Mouse (Mus musculus): ENCODE results near the gene Asb17.
"Not testable (repeated sequence)": the region's sequence is repeated elsewhere in the genome, so short reads cannot be mapped to it uniquely, and the experiment has no call there.

Asb17 gene

DNA sequence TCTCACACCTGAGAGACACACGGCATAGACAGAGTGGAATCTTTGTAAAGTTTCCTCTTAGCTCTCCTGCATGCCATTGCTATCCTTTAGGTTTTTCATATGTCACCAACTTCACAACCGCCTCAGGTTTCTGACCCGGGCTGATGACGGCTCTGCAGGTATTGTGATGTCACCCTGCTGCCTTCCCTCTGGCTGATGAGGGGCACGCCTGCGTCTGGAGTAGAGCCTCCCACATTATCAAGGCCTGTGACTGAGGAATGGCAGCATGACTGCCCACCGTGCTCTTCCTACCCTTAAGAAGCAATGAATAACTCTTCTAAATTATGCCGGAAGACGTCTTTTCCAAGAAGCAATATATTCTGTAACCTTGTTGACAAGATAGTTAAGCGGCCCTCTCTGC lies at the start of gene Asb17:
TSS of gene Asb17 (plus strand) at position 180 of the 400 bp plus-strand sequence.
- DNase-seq (ENCODE audit: low spot score) = no peak

DNA sequence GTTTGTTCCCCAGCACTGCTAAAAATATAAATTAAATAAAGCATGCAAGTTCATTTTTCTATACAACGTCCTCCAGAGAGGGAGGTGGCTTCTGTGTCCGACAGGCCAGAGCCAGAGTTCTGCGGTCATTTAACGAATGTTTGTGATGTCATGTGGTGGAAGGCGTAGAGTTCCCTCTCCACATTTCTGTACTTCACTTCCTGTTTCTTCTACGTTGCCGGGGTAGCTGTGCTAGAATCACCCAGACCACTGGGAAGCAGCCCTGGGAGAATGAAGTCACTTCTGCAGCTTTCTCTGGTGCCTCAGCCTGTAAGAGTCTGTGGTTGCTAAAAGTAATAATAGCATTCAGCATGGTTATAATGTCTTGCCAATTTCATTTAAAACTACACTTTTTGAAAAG lies 46.4 kb upstream of the Asb17 start:
- no peak for DNase-seq (ENCODE audit: low spot score)

- DNase-seq (ENCODE audit: low spot score) = no peak
These were observed 44.4 kb upstream of the Asb17 start for GRCm38 (mm10) chr3:153799603-153800002.

- DNase-seq (ENCODE audit: low spot score) = no peak
These were observed 43.3 kb upstream of the Asb17 start for GRCm38 (mm10) chr3:153800690-153801089.

DNA sequence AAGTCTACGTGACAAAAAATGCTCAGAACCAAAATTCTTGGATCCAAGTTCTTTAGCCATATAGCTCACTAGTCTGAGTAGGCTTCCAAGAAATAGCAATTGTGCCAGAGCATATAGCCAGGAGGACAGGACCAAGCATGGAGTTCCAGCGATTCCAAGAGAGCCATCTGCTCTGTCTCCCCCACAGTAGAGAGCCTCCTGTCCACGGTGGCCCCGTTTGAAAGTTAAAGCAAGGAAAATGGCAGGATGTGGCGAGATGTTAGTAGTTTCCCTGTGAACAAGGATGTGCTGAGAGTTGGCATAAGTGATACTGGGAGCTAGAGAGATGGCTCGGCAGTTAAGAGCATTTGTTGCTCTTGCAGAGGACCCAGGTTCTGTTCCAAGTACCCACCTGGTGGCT lies 42.5 kb upstream of the Asb17 start:
- DNase-seq (ENCODE audit: low spot score) = no peak

GRCm38 (mm10) chr3:153802640-153803039 lies 41.4 kb upstream of the Asb17 start:
- DNase-seq (ENCODE audit: low spot score) = no peak

GRCm38 (mm10) chr3:153804032-153804431 lies 40.0 kb upstream of the Asb17 start:
- DNase-seq (ENCODE audit: low spot score) = no peak

- peak; percentile 74 for DNase-seq (ENCODE audit: low spot score)
These were observed 37.8 kb upstream of the Asb17 start for GRCm38 (mm10) chr3:153806077-153806772.

GRCm38 (mm10) chr3:153806773-153807443 lies 37.1 kb upstream of the Asb17 start:
- no peak for DNase-seq (ENCODE audit: low spot score)

DNA sequence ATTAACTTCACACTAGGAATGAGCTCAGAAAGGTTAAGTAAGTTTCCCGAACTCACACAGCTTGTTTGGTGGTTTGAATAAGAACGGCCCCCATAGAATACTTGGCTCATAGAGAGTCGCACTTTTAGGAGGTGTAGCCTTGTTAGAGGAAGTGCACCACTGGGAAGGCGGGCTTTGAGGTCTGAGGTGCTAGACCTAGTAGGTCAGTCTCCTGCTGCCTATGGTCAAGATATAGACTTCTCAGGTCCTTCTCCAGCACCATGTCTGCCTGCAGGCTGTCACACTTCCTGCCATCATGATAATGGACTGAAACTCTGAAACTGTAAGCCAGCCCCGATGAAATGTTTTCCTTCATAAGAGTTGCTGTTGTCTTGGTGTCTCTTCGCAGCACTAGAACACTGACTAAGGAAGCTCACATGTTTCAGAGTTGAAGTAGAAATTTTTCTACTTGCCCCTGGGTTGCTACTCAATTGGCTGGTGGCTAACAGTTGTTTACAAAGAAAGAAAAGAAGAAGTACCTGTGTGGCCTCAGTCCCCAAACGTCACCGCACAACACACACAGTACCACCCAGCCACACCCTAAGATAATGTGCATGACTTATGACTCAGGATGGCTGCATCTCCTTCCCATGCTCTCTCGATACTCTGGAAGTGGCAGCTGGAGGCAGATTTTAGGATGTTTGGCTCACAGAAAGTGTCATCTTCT lies 36.4 kb upstream of the Asb17 start:
- DNase-seq (ENCODE audit: low spot score) = no peak

DNA sequence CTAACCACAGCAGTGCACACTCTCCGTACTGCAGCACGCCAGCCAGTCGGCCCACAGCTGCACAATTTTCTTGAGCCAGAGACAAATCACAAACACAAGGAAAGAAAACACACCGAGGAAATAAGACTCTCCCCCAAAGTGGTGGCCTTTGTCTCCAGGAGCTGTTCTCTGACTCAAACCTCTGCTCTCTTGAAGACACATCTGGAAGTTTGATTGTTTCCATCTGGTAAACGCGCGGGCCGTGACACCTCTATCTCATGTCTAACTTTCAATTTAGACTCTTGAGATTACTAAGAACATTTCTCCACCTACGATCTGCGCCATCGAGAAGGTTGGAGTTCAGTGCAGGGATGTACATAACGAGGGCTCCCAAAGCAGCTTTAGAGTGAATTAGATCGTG lies 35.6 kb upstream of the Asb17 start:
- no peak for DNase-seq (ENCODE audit: low spot score)

DNA sequence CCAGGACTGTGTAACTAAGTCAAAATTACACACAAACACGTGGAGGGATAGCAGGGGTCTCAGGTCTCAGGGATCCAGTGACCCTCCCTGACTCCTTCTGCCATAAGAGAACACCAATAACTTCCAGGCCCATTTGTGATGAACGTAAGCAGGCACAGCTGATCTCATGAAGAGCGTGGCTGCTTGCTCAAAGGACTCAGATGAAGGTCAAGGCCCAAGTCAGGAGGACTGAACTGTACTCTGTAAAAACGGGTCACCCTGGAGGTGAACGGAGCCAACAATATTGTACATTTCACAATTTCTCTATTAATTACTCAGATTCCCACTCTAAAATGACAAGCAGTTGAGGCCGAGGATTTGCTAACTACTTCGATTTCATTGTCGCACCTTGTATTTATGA lies 30.0 kb upstream of the Asb17 start:
- no peak for DNase-seq (ENCODE audit: low spot score)

- no peak for DNase-seq (ENCODE audit: low spot score)
These were observed 26.6 kb upstream of the Asb17 start for GRCm38 (mm10) chr3:153817376-153817890.

GRCm38 (mm10) chr3:153818723-153819122 lies 25.3 kb upstream of the Asb17 start:
- DNase-seq (ENCODE audit: low spot score) = no peak

DNA sequence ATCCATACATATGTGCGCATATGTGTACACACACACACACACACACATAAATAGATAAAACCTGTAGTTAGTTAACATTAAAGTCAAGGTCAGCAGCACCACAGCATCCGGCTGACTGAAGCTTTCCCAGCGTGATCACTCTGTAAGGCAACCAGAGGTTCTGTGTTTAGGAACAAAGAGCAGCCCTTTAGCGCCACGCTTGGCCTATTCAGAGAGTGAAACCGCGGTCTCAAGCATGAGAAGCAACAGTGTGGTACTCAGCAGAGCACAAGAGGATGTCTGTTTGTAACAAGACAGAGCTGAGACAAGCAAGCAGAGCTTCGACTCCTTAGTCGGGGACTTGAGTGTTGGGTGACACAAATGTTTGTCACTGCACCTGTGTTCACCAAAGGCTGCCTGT lies 24.6 kb upstream of the Asb17 start:
- DNase-seq (ENCODE audit: low spot score) = no peak

DNA sequence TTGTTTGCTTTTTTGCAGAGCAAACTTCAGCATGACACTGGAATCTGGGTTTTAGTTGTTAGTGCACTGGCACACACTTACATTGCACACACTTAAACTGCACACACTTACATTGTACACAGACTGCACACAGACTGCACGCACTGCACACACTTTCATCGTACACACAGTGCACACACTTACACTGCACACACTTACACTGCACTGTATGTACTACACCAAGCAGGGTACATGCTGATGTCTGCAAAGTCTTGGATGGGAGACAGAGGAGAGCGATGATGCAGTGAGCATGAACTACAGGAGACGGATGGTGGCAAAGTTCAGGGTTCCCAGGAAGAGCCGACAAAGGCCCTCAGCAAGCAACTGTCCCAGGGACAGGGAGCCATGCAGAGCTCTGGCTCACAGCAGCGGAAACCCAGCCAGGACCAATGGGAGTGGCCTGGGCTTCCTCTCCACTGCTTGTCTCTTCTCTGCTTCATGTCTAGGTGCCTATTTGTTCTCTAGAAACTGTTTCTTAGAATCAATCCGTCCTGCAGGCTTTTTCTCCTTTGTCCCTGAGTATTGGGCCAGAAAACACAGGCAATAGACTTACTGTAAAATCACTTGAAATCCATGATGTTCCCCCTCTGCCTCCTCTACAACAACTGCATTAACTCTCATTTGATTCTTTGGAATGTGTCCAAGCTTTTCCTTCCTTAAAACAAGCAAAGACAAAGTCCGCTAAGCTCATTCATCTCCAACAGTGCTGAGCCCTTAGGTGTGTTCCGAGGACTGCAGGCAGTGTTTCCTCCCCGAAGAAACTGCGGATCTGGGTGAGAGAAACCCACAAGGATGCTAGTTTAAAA lies 20.1 kb upstream of the Asb17 start:
- no peak for DNase-seq (ENCODE audit: low spot score)

DNA sequence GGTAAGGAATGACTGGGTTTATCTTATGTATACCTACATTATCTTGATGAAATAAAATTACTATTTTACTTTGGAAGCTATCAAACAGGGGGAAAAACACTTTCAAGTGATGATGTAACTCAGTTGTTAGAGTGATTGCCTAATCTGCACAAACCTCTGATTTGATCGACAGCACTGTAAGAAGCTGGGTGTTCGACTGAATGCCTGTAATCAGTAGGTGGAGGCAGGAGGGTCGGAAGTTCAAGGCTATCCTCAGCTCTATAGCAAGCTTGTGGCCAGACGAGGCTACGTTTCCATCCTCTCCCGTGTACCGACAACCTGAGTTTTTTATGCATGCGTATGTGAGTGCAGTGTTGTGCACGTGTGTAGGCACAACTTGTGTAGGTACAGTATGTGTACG lies 18.8 kb upstream of the Asb17 start:
- no peak for DNase-seq (ENCODE audit: low spot score)

DNA sequence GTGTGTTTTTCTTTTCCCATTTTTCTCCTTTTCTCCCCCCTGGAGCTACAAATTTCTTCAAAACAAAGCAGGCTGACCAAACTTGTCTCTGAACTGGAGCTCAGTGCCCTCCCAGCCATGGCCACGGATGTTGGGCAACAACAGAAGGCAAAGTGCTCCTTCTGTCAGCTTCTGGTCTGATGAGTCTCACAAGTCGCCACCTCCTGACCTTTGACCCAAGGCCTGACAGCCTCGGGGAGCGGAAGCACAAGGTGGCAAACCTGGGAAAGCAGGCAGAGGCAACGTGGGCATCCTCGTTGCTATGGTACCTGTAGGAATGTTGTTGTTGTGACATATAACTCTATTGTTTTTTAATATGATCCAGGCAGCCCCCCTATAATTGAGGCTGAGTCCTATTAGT lies 17.4 kb upstream of the Asb17 start:
- DNase-seq (ENCODE audit: low spot score) = no peak

- not testable (repeated sequence) for DNase-seq (ENCODE audit: low spot score)
These were observed 14.2 kb upstream of the Asb17 start for GRCm38 (mm10) chr3:153829788-153830187.

DNA sequence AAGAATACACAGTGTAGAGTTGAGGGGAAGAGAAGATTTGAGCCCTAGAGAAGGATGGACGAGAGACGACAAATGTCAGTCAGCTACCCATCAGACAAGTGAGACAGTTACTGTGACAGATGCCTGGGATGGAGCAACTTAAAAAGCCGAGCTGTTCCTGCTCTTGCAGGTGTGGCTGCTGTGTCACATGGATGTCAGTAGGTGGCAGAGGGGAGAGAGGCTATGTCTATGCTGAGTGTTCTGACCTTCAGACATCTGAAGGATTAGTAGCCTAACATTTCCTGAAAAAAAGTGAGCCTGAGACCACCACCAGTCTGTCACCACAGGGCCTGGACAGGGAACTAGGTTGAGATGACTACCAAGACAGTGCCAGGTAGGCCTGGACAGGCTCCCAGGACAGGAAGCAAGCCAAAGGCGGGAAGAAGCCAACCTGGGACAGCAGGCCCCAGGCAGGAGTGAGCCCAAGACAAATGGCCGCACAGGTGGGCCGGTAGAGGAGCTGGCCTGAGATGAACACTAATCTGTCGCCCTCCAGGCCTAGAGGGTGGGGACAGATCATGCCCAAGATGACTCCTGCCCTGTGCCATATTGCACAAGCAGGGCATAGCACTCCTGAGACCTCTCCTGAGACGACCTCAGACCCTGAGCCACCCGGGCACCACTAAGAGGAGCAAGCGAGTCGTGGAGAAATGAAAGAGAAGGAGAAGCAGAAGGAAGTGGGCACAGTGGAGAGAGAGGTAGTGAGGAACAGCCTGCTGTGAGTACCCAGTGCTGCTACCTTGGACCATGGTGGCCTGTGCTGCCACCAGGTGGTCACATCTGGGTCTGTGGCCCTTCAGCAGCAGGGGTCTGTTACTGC lies 12.8 kb upstream of the Asb17 start:
- DNase-seq (ENCODE audit: low spot score) = no peak
